In the genomic region with DNA sequence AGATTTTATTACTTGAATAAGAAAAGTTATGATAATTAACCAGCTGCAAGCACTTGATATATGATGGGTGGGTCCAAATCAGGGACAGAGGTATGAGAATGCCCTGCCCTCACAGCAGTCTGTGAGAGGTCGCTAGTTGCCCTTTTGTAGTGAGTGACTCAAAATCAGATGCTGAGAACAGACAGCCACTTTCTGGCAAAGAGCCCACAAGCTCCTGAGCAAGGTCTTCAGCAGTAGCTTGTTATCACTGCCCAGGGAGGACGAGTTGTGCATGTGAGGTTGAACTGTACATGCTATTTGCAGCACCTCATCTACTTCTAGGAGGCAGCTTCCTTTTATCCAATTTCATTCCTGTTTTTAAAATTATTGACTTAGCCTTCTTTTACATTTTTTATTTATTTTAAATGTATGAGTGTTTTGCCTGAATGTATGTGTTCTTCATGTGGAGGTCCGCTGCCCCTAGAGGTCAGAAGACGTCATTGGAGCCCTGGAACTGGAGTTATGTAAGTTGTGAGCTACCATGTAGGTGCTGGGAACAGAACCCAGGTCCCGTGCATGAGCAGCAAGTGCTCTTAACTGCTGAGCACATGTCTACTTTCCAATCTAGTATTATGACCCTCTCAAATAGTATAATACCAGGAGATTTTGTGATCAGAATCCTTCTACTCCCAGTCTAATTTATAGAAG, we compare ENCODE assay signal across 17 mouse cellular contexts.
DNase-seq lines count a peak whose midpoint lies in the region; TF ChIP-seq lines count a peak whose summit lies in the region.
"Had no signal": no experiment of that assay in that cellular context is flagged by ENCODE, and none has a peak within 500 bp of the region (broad histone marks: within the 10 kb centered on the region; RNA-seq: fewer than 3 reads in every experiment).

No protein-coding gene starts in this region.

- intact Hi-C loops in gastrocnemius, adult 2 months (cut with DNase I), result no loop called here

- H3K36me3 ChIP-seq in splenic B cell, adult 2 months (ENCODE audit: control insufficient read depth, insufficient read depth, low read length, poor library complexity, severe bottlenecking), result no peaks in the 10 kb centered on the region
- H3K36me3 ChIP-seq: embryonic facial prominence, embryonic 12.5 days; forebrain, embryonic 10.5 days; heart, embryonic 10.5 days; limb, embryonic 10.5 days; liver, embryonic 15.5 days had no signal

- DNase-seq in gastrocnemius, adult 2 months, result no peak
- no peak for DNase-seq in gastrocnemius, postnatal 10 days
- DNase-seq in ovary, adult 18-20 months (ENCODE audit: low spot score), result peak; percentile 21
- DNase-seq in ovary, postnatal 10 days (ENCODE audit: low spot score), result no peak
- peak; percentile 38 to 44 for DNase-seq in adrenal gland, adult 18-20 months (ENCODE audit: low spot score in 2 of 2)
- DNase-seq in splenic B cell, adult 2 months (ENCODE audit: low read depth, low spot score), result peak; percentile 1
- DNase-seq in T-cell, adult 2 months (ENCODE audit: low spot score), result no peak
- no peak for DNase-seq in spleen, postnatal 10 days (ENCODE audit: low spot score in 2 of 2)
- DNase-seq: heart, postnatal 36 days; kidney, postnatal 14 days; thymus, adult 2 months had no signal

- no peaks in the 10 kb centered on the region for H3K27me3 ChIP-seq in splenic B cell, adult 2 months (ENCODE audit: control insufficient read depth, insufficient read depth, low read length, poor library complexity, severe bottlenecking)
- H3K27me3 ChIP-seq: embryonic facial prominence, embryonic 12.5 days; liver, embryonic 15.5 days had no signal

- H3K27ac ChIP-seq in gastrocnemius, adult 2 months, result no peak overlapping the region
- H3K27ac ChIP-seq: embryonic facial prominence, embryonic 12.5 days; forebrain, embryonic 10.5 days; heart, embryonic 10.5 days; limb, embryonic 10.5 days; liver, embryonic 15.5 days; macrophage had no signal

- no peak overlapping the region for H3K4me3 ChIP-seq in gastrocnemius, adult 2 months
- H3K4me3 ChIP-seq: embryonic facial prominence, embryonic 12.5 days; forebrain, embryonic 10.5 days; heart, embryonic 10.5 days; limb, embryonic 10.5 days; liver, embryonic 15.5 days had no signal

- TF ChIP-seq CTCF in gastrocnemius, adult 2 months (IDR thresholded peaks at IDR 0.05), result 0 out of 2 replicates have a peak, but pooled peaks have one; percentile 1

Comparison
In these comparisons a context has a peak if more than half of its experiments do, and no peak if none do; other contexts are left out.
1. DNase-seq: peak in ovary, adult 18-20 months (single experiment), adrenal gland, adult 18-20 months (2 of 2) and splenic B cell, adult 2 months (single experiment); none in gastrocnemius, adult 2 months (single experiment), gastrocnemius, postnatal 10 days (single experiment), ovary, postnatal 10 days (single experiment), T-cell, adult 2 months (single experiment) and spleen, postnatal 10 days (0 of 2).